Mouse (Mus musculus): ENCODE measurements around the gene Parp1. TPM values are rescaled to one million over a fixed set of nuclear protein-coding genes. Genes with fewer than 3 reads are reported as not detected.
"Not testable (repeated sequence)": the region's sequence is repeated elsewhere in the genome, so short reads cannot be mapped to it uniquely, and the experiment has no call there.

Gene Parp1
- polyA plus RNA-seq, 1 experiment from 2014 or later, result 105 TPM

- 90% methylated on average over 17 of the region's 17 CpGs for WGBS
- Histone ChIP-seq H3K9ac (no peak overlapping the region), H3K4me3 (no peak overlapping the region), H3K36me3 (peaks cover 98% of the 10 kb centered on the region), H3K27me3 (replicated peaks) (no peaks in the 10 kb centered on the region), H3K27ac (ENCODE audit: poor library complexity, severe bottlenecking) (no peak overlapping the region), H3K4me2 (no peak overlapping the region), H3K4me1 (replicated peaks) (no peaks in the 10 kb centered on the region), H3K9me3 (replicated peaks) (no peaks in the 10 kb centered on the region)
- no peak for ATAC-seq (ENCODE audit: insufficient number of reproducible peaks, low FRiP score)
Measured at GRCm38 (mm10) chr1:180587792-180588442, 19.2 kb downstream of the Parp1 start.

- Histone ChIP-seq H3K9me3 (replicated peaks) (no peaks in the 10 kb centered on the region), H3K27me3 (replicated peaks) (no peaks in the 10 kb centered on the region), H3K9ac (no peak overlapping the region), H3K36me3 (peaks cover 78% of the 10 kb centered on the region), H3K4me1 (replicated peaks) (peaks cover 17% of the 10 kb centered on the region), H3K27ac (ENCODE audit: poor library complexity, severe bottlenecking) (no peak overlapping the region), H3K4me2 (no peak overlapping the region), H3K4me3 (no peak overlapping the region)
- no peak for ATAC-seq (ENCODE audit: insufficient number of reproducible peaks, low FRiP score)
- WGBS, result 81% methylated on average over 6 of the region's 6 CpGs
Measured at GRCm38 (mm10) chr1:180600578-180600977, 31.9 kb downstream of the Parp1 start.

GRCm38 (mm10) chr1:180601806-180602205 lies 33.1 kb downstream of the Parp1 start:
- peaks cover 25% of the 10 kb centered on the region for H3K4me1 ChIP-seq (replicated peaks)
- no peak for ATAC-seq (ENCODE audit: insufficient number of reproducible peaks, low FRiP score)
- no peaks in the 10 kb centered on the region for H3K9me3 ChIP-seq (replicated peaks)
- H3K4me2 ChIP-seq, result no peak overlapping the region
- peaks cover 66% of the 10 kb centered on the region for H3K36me3 ChIP-seq
- WGBS, result 81% methylated on average over 6 of the region's 6 CpGs
- H3K9ac ChIP-seq, result no peak overlapping the region
- H3K27ac ChIP-seq (ENCODE audit: poor library complexity, severe bottlenecking), result no peak overlapping the region
- H3K4me3 ChIP-seq, result no peak overlapping the region
- H3K27me3 ChIP-seq (replicated peaks), result no peaks in the 10 kb centered on the region

GRCm38 (mm10) chr1:180604579-180604978 lies 35.9 kb downstream of the Parp1 start:
- ATAC-seq (ENCODE audit: insufficient number of reproducible peaks, low FRiP score), result peak; percentile 72; the same call in 1 of the 2 replicates
- Histone ChIP-seq H3K4me2 (no peak overlapping the region), H3K27me3 (replicated peaks) (no peaks in the 10 kb centered on the region), H3K4me1 (replicated peaks) (peaks cover 31% of the 10 kb centered on the region), H3K4me3 (no peak overlapping the region), H3K9ac (no peak overlapping the region), H3K36me3 (peaks cover 39% of the 10 kb centered on the region), H3K27ac (ENCODE audit: poor library complexity, severe bottlenecking) (peak overlapping the region; percentile 80), H3K9me3 (replicated peaks) (peaks cover 5% of the 10 kb centered on the region; the same call in 1 of the 2 replicates)
- 40% methylated on average over 4 of the region's 4 CpGs for WGBS

- no peak for ATAC-seq (ENCODE audit: insufficient number of reproducible peaks, low FRiP score)
- 52% methylated on average over 3 of the region's 3 CpGs for WGBS
Measured at GRCm38 (mm10) chr1:180606106-180606505, 37.4 kb downstream of the Parp1 start.

GRCm38 (mm10) chr1:180606796-180607577 lies 38.3 kb downstream of the Parp1 start:
- ATAC-seq (ENCODE audit: insufficient number of reproducible peaks, low FRiP score), result no peak
- peak overlapping the region; percentile 60 for H3K27ac ChIP-seq (ENCODE audit: poor library complexity, severe bottlenecking)
- 59% methylated on average over 10 of the region's 10 CpGs for WGBS
- no peak overlapping the region for H3K4me2 ChIP-seq
- H3K9ac ChIP-seq, result no peak overlapping the region
- peaks cover 5% of the 10 kb centered on the region for H3K9me3 ChIP-seq (replicated peaks)
- H3K36me3 ChIP-seq, result peaks cover 16% of the 10 kb centered on the region
- H3K4me1 ChIP-seq (replicated peaks), result peaks cover 31% of the 10 kb centered on the region
- H3K4me3 ChIP-seq, result no peak overlapping the region
- H3K27me3 ChIP-seq (replicated peaks), result no peaks in the 10 kb centered on the region

More at GRCm38 (mm10) chr1:180606106-180606505, 37.4 kb downstream of the Parp1 start:
- Histone ChIP-seq H3K4me2 (no peak overlapping the region), H3K4me3 (no peak overlapping the region), H3K27me3 (replicated peaks) (no peaks in the 10 kb centered on the region), H3K4me1 (replicated peaks) (peaks cover 31% of the 10 kb centered on the region), H3K36me3 (peaks cover 25% of the 10 kb centered on the region), H3K9me3 (replicated peaks) (peaks cover 5% of the 10 kb centered on the region; the same call in 1 of the 2 replicates), H3K9ac (no peak overlapping the region), H3K27ac (ENCODE audit: poor library complexity, severe bottlenecking) (no peak overlapping the region)

- peaks cover 31% of the 10 kb centered on the region for H3K4me1 ChIP-seq (replicated peaks)
- peak overlapping the region; percentile 60; the same call in 1 of the 2 replicates for H3K27ac ChIP-seq (ENCODE audit: poor library complexity, severe bottlenecking)
- H3K4me3 ChIP-seq, result no peak overlapping the region
- 77% methylated on average over 2 of the region's 2 CpGs for WGBS
- ATAC-seq (ENCODE audit: insufficient number of reproducible peaks, low FRiP score), result no peak
- H3K9ac ChIP-seq, result no peak overlapping the region
- peaks cover 11% of the 10 kb centered on the region for H3K36me3 ChIP-seq
- H3K9me3 ChIP-seq (replicated peaks), result peaks cover 5% of the 10 kb centered on the region
- H3K27me3 ChIP-seq (replicated peaks), result no peaks in the 10 kb centered on the region
- H3K4me2 ChIP-seq, result no peak overlapping the region
Measured at GRCm38 (mm10) chr1:180607578-180607879, 38.8 kb downstream of the Parp1 start.

- H3K36me3 ChIP-seq; H3K4me3 ChIP-seq; H3K27ac ChIP-seq (ENCODE audit: poor library complexity, severe bottlenecking); H3K9ac ChIP-seq; ATAC-seq (ENCODE audit: insufficient number of reproducible peaks, low FRiP score); H3K4me1 ChIP-seq (replicated peaks); H3K4me2 ChIP-seq; H3K27me3 ChIP-seq (replicated peaks); H3K9me3 ChIP-seq (replicated peaks): not testable (repeated sequence)
- 93% methylated on average over 11 of the region's 14 CpGs for WGBS
Measured at GRCm38 (mm10) chr1:180611842-180612241, 43.1 kb downstream of the Parp1 start.

GRCm38 (mm10) chr1:180616762-180617161 lies 48.0 kb downstream of the Parp1 start:
- Histone ChIP-seq H3K4me1 (replicated peaks) (no peaks in the 10 kb centered on the region), H3K4me3 (no peak overlapping the region), H3K27me3 (replicated peaks) (no peaks in the 10 kb centered on the region), H3K27ac (ENCODE audit: poor library complexity, severe bottlenecking) (no peak overlapping the region), H3K4me2 (no peak overlapping the region), H3K9ac (no peak overlapping the region), H3K9me3 (replicated peaks) (0 out of 2 replicates have a peak, but pooled peaks cover 4% of the 10 kb centered on the region), H3K36me3 (no peaks in the 10 kb centered on the region)
- ATAC-seq (ENCODE audit: insufficient number of reproducible peaks, low FRiP score), result no peak
- WGBS, result 92% methylated on average over 3 of the region's 3 CpGs

GRCm38 (mm10) chr1:180622389-180622788 lies 53.7 kb downstream of the Parp1 start:
- no peak overlapping the region for H3K4me2 ChIP-seq
- no peak overlapping the region for H3K4me3 ChIP-seq
- H3K4me1 ChIP-seq (replicated peaks), result peaks cover 9% of the 10 kb centered on the region
- H3K9me3 ChIP-seq (replicated peaks), result peaks cover 4% of the 10 kb centered on the region; the same call in 1 of the 2 replicates
- H3K9ac ChIP-seq, result no peak overlapping the region
- no peak for ATAC-seq (ENCODE audit: insufficient number of reproducible peaks, low FRiP score)
- 81% methylated on average over 4 of the region's 4 CpGs for WGBS
- no peaks in the 10 kb centered on the region for H3K27me3 ChIP-seq (replicated peaks)
- H3K36me3 ChIP-seq, result no peaks in the 10 kb centered on the region
- H3K27ac ChIP-seq (ENCODE audit: poor library complexity, severe bottlenecking), result no peak overlapping the region

GRCm38 (mm10) chr1:180623911-180624310 lies 55.2 kb downstream of the Parp1 start:
- H3K9me3 ChIP-seq (replicated peaks), result peaks cover 4% of the 10 kb centered on the region; the same call in 1 of the 2 replicates
- peaks cover 16% of the 10 kb centered on the region for H3K4me1 ChIP-seq (replicated peaks)
- 89% methylated on average over 2 of the region's 2 CpGs for WGBS
- ATAC-seq (ENCODE audit: insufficient number of reproducible peaks, low FRiP score), result no peak
- H3K27me3 ChIP-seq (replicated peaks), result no peaks in the 10 kb centered on the region
- H3K4me3 ChIP-seq, result no peak overlapping the region
- H3K36me3 ChIP-seq, result no peaks in the 10 kb centered on the region
- H3K9ac ChIP-seq, result no peak overlapping the region
- no peak overlapping the region for H3K27ac ChIP-seq (ENCODE audit: poor library complexity, severe bottlenecking)
- H3K4me2 ChIP-seq, result no peak overlapping the region
